Mouse (Mus musculus) bone marrow macrophage, adult 2 months (primary cell): ENCODE measurements around the gene Grk6.

Source experiments
- CTCF ChIP-seq: IDR thresholded peaks from 2 replicates; pipeline ENCODE4 v1.5.1; 2012; ENCODE audit warnings: low read depth, mild to moderate bottlenecking, low read length, moderate library complexity
- POLR2A ChIP-seq: IDR thresholded peaks from 2 replicates; pipeline ENCODE4 v1.6.1; 2012; ENCODE audit warnings: mild to moderate bottlenecking, low read depth, low read length, borderline replicate concordance

DNA sequence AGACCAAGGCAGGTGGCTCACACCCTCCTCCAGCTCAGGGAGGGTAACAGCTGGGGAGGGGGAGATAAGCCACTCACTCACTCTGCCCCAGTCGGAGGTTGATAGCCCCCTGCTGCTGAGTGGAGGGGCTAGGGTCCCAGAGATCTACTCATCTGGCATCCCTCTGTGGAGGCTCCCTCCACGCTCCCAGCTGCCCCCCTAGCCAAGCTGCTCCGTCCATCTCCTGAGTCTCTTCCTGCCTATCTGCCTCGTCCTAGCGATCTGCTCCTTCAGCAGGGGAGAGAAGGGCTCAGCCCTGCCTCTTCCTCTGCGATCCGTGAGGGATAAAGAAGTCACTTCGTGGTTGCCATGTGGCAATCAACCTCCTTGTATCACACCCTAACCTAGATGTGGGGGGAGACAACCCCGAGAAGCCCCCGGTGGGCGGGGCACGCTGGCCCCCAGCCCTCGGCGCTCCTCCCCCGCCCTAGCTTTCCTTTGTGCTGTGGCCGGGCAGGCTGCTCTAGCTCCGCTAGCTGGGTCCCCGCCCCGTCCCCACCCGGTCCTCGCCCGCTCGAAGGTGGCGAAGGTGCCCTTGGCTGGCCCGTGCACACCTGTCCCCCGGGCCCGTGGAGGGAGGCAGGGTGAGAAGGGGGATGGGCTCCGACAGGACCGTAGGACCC, 42.2 kb downstream of the Grk6 start:
- TF ChIP-seq CTCF = no peak
- TF ChIP-seq POLR2A = no peak
